8 mouse cellular contexts compared by ENCODE assay signal in the genomic region with DNA sequence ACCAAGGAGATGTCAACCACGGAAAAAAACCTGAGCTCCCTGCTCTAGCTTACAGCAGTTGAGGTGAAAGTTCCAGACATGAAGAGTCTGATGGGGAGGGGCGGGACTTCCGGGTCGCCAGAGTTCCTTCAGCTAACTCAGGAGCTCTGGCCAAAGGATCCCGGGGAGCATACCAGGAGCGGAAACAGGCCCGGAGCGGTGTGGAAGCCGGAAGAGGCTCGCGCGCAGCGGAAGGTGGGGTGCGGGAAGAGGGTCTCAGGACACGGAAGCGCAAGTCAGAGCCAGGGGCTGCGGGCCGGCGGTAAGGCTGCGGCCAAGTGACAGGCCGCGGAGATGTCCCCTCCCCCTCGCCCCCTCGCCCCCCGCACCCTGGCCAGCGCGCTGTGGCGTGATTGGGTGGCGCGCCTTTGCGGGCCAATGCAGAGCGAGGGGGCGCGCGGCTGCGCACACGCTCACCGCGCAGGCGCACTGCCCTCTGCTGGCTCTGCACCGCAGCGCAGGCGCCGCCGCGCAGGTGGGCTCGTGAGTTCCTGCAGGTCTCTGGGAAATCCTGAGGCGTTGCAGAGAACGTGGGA. TPM values are rescaled to one million over a fixed set of nuclear protein-coding genes. Genes with fewer than 3 reads are reported as not detected.
DNase-seq lines count a peak whose midpoint lies in the region; ATAC-seq and TF ChIP-seq lines count a peak whose summit lies in the region.

A gene (plus strand): TSS at position 103 of the 575 bp plus-strand sequence.

- TF ChIP-seq POLR2A in olfactory bulb, adult 2 months (IDR thresholded peaks at IDR 0.05; ENCODE audit: insufficient read depth, low read depth, low read length): peak; percentile 65
- peak; percentile 65 for TF ChIP-seq POLR2A in thymus, adult 2 months (IDR thresholded peaks at IDR 0.05; ENCODE audit: control insufficient read depth, extremely low read depth, insufficient read depth, low read length, poor library complexity)

- no peaks in the 10 kb centered on the region for H3K4me1 ChIP-seq in ES-E14 (ENCODE audit: control insufficient read depth in 2 of 2, insufficient read depth in 2 of 2, low read length in 2 of 2, poor library complexity in 1 of 2)
- H3K4me1 ChIP-seq in forebrain, embryonic 16.5 days (replicated peaks; ENCODE audit: control insufficient read depth, insufficient read depth, low read length): peaks cover 6% of the 10 kb centered on the region; the same call in 1 of the 2 replicates
- no peaks in the 10 kb centered on the region for H3K4me1 ChIP-seq in lung, embryonic 14.5 days (ENCODE audit: insufficient read depth)
- H3K4me1 ChIP-seq in olfactory bulb, adult 2 months (ENCODE audit: control insufficient read depth, insufficient read depth, low read length): no peaks in the 10 kb centered on the region
- no peaks in the 10 kb centered on the region for H3K4me1 ChIP-seq in thymus, adult 2 months (replicated peaks; ENCODE audit: control insufficient read depth, insufficient read depth, low read length)

- intact Hi-C loops in heart, postnatal 36 days (cut with DNase I): loop anchor here (1.0 to 10.0 kb wide), 2 partner anchors 48 to 208 kb away; no protein-coding TSS in a partner anchor

- H3K9me3 ChIP-seq in ES-E14 (ENCODE audit: control insufficient read depth, insufficient read depth, low read depth, low read length): no peaks in the 10 kb centered on the region
- no peaks in the 10 kb centered on the region for H3K9me3 ChIP-seq in forebrain, embryonic 16.5 days (ENCODE audit: control insufficient read depth, low read length)
- no peaks in the 10 kb centered on the region for H3K9me3 ChIP-seq in lung, embryonic 14.5 days (ENCODE audit: low read depth, low read length)

- WGBS in forebrain, embryonic 16.5 days: 1% methylated on average over 37 of the region's 49 CpGs
- WGBS in lung, embryonic 14.5 days: 0% methylated on average over 49 of the region's 49 CpGs
- under 1% methylated on average over 49 of the region's 49 CpGs for WGBS in olfactory bulb, adult 2 months
- WGBS in thymus, adult 2 months: under 1% methylated on average over 49 of the region's 49 CpGs

- peak within 1 kb of the TSS; percentile 67 for H3K4me2 ChIP-seq in forebrain, embryonic 16.5 days (ENCODE audit: low read length)
- H3K4me2 ChIP-seq in lung, embryonic 14.5 days: peak within 1 kb of the TSS; percentile 76

- H3K36me3 ChIP-seq in ES-E14 (ENCODE audit: control insufficient read depth, insufficient read depth, low read length, poor library complexity, severe bottlenecking): no peaks in the 10 kb centered on the region
- no peaks in the 10 kb centered on the region for H3K36me3 ChIP-seq in forebrain, embryonic 16.5 days (ENCODE audit: control insufficient read depth, insufficient read depth)
- H3K36me3 ChIP-seq in lung, embryonic 14.5 days (ENCODE audit: insufficient read depth): no peaks in the 10 kb centered on the region
- H3K36me3 ChIP-seq in thymus, adult 2 months (ENCODE audit: control insufficient read depth, insufficient read depth, low read length): no peaks in the 10 kb centered on the region

- H3K4me3 ChIP-seq in ES-E14 (ENCODE audit: insufficient read depth in 1 of 2, low read depth in 1 of 2, low read length in 2 of 2, poor library complexity in 1 of 2, severe bottlenecking in 1 of 2): peak within 1 kb of the TSS; percentile 82 to 93
- H3K4me3 ChIP-seq in forebrain, embryonic 16.5 days (replicated peaks; ENCODE audit: low read length): peak within 1 kb of the TSS; percentile 53
- peak within 1 kb of the TSS; percentile 85 for H3K4me3 ChIP-seq in layer of hippocampus, adult 2 months
- peak within 1 kb of the TSS; percentile 66 for H3K4me3 ChIP-seq in lung, embryonic 14.5 days (ENCODE audit: low read depth, low read length)
- peak within 1 kb of the TSS; percentile 57 for H3K4me3 ChIP-seq in olfactory bulb, adult 2 months (ENCODE audit: insufficient read depth, low read depth, low read length)
- peak within 1 kb of the TSS; percentile 95 for H3K4me3 ChIP-seq in thymus, adult 2 months (ENCODE audit: control insufficient read depth, insufficient read depth, low read length)

- DNase-seq in ES-E14 (ENCODE audit: low read depth, low spot score): peak; percentile 77
- peak; percentile 88 for DNase-seq in cerebellum, adult 11-12 months
- DNase-seq in heart, postnatal 36 days: peak; percentile 83 to 87
- peak; percentile 77 to 86 for DNase-seq in layer of hippocampus, adult 2 months (ENCODE audit: low spot score in 2 of 2)
- peak; percentile 94 for DNase-seq in lung, embryonic 14.5 days
- peak; percentile 83 for DNase-seq in thymus, adult 2 months

- no peaks in the 10 kb centered on the region for H3K27me3 ChIP-seq in forebrain, embryonic 16.5 days (replicated peaks; ENCODE audit: control insufficient read depth, insufficient read depth, low read length)
- no peaks in the 10 kb centered on the region for H3K27me3 ChIP-seq in lung, embryonic 14.5 days (ENCODE audit: insufficient read depth, low read length)
- H3K27me3 ChIP-seq in thymus, adult 2 months (ENCODE audit: control insufficient read depth, insufficient read depth, low read length): no peaks in the 10 kb centered on the region

- peak; percentile 94 for TF ChIP-seq CTCF in layer of hippocampus, adult 2 months (conservative IDR thresholded peaks at IDR 0.05)
- TF ChIP-seq CTCF in lung, embryonic 14.5 days (IDR thresholded peaks at IDR 0.05; ENCODE audit: low read depth): peak; percentile 75
- peak; percentile 96 for TF ChIP-seq CTCF in olfactory bulb, adult 2 months (IDR thresholded peaks at IDR 0.05; ENCODE audit: insufficient read depth, low read depth, low read length)
- peak; percentile 99 for TF ChIP-seq CTCF in thymus, adult 2 months (IDR thresholded peaks at IDR 0.05; ENCODE audit: borderline replicate concordance, control insufficient read depth, extremely low read depth, insufficient read depth, low read length, poor library complexity)

- peak within 1 kb of the TSS; percentile 61 for H3K27ac ChIP-seq in ES-E14 (ENCODE audit: insufficient read depth, low read depth, low read length, poor library complexity, severe bottlenecking)
- H3K27ac ChIP-seq in forebrain, embryonic 16.5 days (ENCODE audit: low read length): peak within 1 kb of the TSS; percentile 84
- peak within 1 kb of the TSS; percentile 96 for H3K27ac ChIP-seq in layer of hippocampus, adult 2 months
- peak within 1 kb of the TSS; percentile 82 for H3K27ac ChIP-seq in lung, embryonic 14.5 days (ENCODE audit: low read depth)
- peak within 1 kb of the TSS; percentile 73 for H3K27ac ChIP-seq in olfactory bulb, adult 2 months (ENCODE audit: insufficient read depth, low read depth, low read length)
- peak within 1 kb of the TSS; percentile 80 for H3K27ac ChIP-seq in thymus, adult 2 months (ENCODE audit: control insufficient read depth, insufficient read depth, low read length)

- H3K9ac ChIP-seq in ES-E14 (ENCODE audit: insufficient read depth, low read depth, low read length, poor library complexity, severe bottlenecking): peak within 1 kb of the TSS; percentile 92
- H3K9ac ChIP-seq in forebrain, embryonic 16.5 days (replicated peaks; ENCODE audit: low read depth, low read length): peak within 1 kb of the TSS; percentile 71
- peak within 1 kb of the TSS; percentile 71 for H3K9ac ChIP-seq in lung, embryonic 14.5 days

- in situ Hi-C loops in ES-E14 (cut with MboI; ENCODE audit: low sequenced_read_pairs in 2 of 2, unreplicated experiment in 2 of 2): no loop called here

- ATAC-seq in forebrain, embryonic 16.5 days: peak; percentile 99
- ATAC-seq in lung, embryonic 14.5 days (ENCODE audit: insufficient read depth): peak; percentile 99

TF ChIP-seq in ES-E14, 5 proteins besides CTCF, POLR2A, EP300 and RAD21:
- TF ChIP-seq ZNF384 (IDR thresholded peaks at IDR 0.05; ENCODE audit: low read depth, low read length): no peak
- TF ChIP-seq MAFK (IDR thresholded peaks at IDR 0.05; ENCODE audit: insufficient read depth, low read depth, low read length): 0 out of 2 replicates have a peak, but pooled peaks have one; percentile 44
TF ChIP-seq in ES-E14: peak in this region for 1.

RNA-seq across cellular contexts. Expression of the gene that starts here (rescaled TPM):
- total RNA-seq in ES-E14 (2012; rRNA removed): 5.1 and 6.0 TPM in 2 replicates
- 22.4 and 26.0 TPM in 2 replicates for polyA plus RNA-seq in forebrain, embryonic 16.5 days (2015; fragmentation: Nextera tagmentation; extraction: Ambion mirVana)
- total RNA-seq in heart, postnatal 36 days (2021): 10 to 100 TPM; 36.1 to 39.7 TPM
- 10 to 100 TPM; 32.9 to 33.5 TPM for total RNA-seq in layer of hippocampus, adult 2 months (2021)
- 18.7 and 20.8 TPM in 2 replicates for polyA plus RNA-seq in lung, embryonic 14.5 days (2014; fragmentation: Nextera tagmentation; extraction: Ambion mirVana)
- not detected in 2 replicates for polyA plus RNA-seq in olfactory bulb, adult 2 months (2012; ENCODE audit: insufficient read depth, insufficient read length, low replicate concordance, missing spikeins)
- 3.7 and 4.8 TPM in 2 replicates for polyA plus RNA-seq in thymus, adult 2 months (2012; rRNA removed)

Comparison
In these comparisons a context has a peak if more than half of its experiments do, and no peak if none do; other contexts are left out.
1. Peak in every context shown above with its lines: DNase-seq, ATAC-seq, H3K4me3 ChIP-seq and H3K27ac ChIP-seq.